Mouse (Mus musculus): Measurements from ENCODE around the gene Rimbp2. TPM values are rescaled to one million over a fixed set of nuclear protein-coding genes. Genes with fewer than 3 reads are reported as not detected.
"Not testable (repeated sequence)": the region's sequence is repeated elsewhere in the genome, so short reads cannot be mapped to it uniquely, and the experiment has no call there.

Gene Rimbp2
- polyA plus RNA-seq, 1 experiment from 2014 or later: 7.0 TPM

GRCm38 (mm10) chr5:128735921-128736320 is 217.4 kb downstream of the Rimbp2 start:
- Histone ChIP-seq H3K4me2 (no peak overlapping the region), H3K4me1 (peaks cover 7% of the 10 kb centered on the region; the same call in 1 of the 2 replicates), H3K9ac (replicated peaks) (no peak overlapping the region), H3K36me3 (no peaks in the 10 kb centered on the region), H3K27ac (replicated peaks) (no peak overlapping the region), H3K27me3 (replicated peaks) (no peaks in the 10 kb centered on the region; the same call in 1 of the 2 replicates), H3K4me3 (replicated peaks) (no peak overlapping the region), H3K9me3 (replicated peaks) (no peaks in the 10 kb centered on the region)
- WGBS: 86% methylated on average over 22 of the region's 22 CpGs
- ATAC-seq (ENCODE audit: low FRiP score): no peak

GRCm38 (mm10) chr5:128733955-128734354 is 219.3 kb downstream of the Rimbp2 start:
- H3K4me1 ChIP-seq: peaks cover 3% of the 10 kb centered on the region; the same call in 1 of the 2 replicates
- no peaks in the 10 kb centered on the region for H3K36me3 ChIP-seq
- H3K4me3 ChIP-seq (replicated peaks): no peak overlapping the region
- H3K9me3 ChIP-seq (replicated peaks): no peaks in the 10 kb centered on the region
- ATAC-seq (ENCODE audit: low FRiP score): no peak
- no peak overlapping the region for H3K27ac ChIP-seq (replicated peaks)
- H3K27me3 ChIP-seq (replicated peaks): no peaks in the 10 kb centered on the region; the same call in 1 of the 2 replicates
- 3% methylated on average over 6 of the region's 6 CpGs for WGBS
- no peak overlapping the region for H3K9ac ChIP-seq (replicated peaks)
- no peak overlapping the region for H3K4me2 ChIP-seq

GRCm38 (mm10) chr5:128732416-128733014 is 220.8 kb downstream of the Rimbp2 start:
- H3K27me3 ChIP-seq (replicated peaks): no peaks in the 10 kb centered on the region; the same call in 1 of the 2 replicates
- no peaks in the 10 kb centered on the region for H3K36me3 ChIP-seq
- peaks cover 3% of the 10 kb centered on the region; the same call in 1 of the 2 replicates for H3K4me1 ChIP-seq
- H3K27ac ChIP-seq (replicated peaks): no peak overlapping the region
- H3K9ac ChIP-seq (replicated peaks): no peak overlapping the region
- H3K4me3 ChIP-seq (replicated peaks): no peak overlapping the region
- H3K9me3 ChIP-seq (replicated peaks): no peaks in the 10 kb centered on the region
- no peak for ATAC-seq (ENCODE audit: low FRiP score)
- WGBS: 61% methylated on average over 11 of the region's 11 CpGs
- H3K4me2 ChIP-seq: no peak overlapping the region

- H3K4me3 ChIP-seq (replicated peaks): no peak overlapping the region
- H3K9me3 ChIP-seq (replicated peaks): no peaks in the 10 kb centered on the region
- no peak overlapping the region for H3K27ac ChIP-seq (replicated peaks)
- ATAC-seq (ENCODE audit: low FRiP score): no peak
- peaks cover 3% of the 10 kb centered on the region; the same call in 1 of the 2 replicates for H3K4me1 ChIP-seq
- no peak overlapping the region for H3K9ac ChIP-seq (replicated peaks)
- no peaks in the 10 kb centered on the region for H3K27me3 ChIP-seq (replicated peaks)
- no peaks in the 10 kb centered on the region for H3K36me3 ChIP-seq
- 40% methylated on average over 5 of the region's 5 CpGs for WGBS
- no peak overlapping the region for H3K4me2 ChIP-seq
These were observed 222.7 kb downstream of the Rimbp2 start for GRCm38 (mm10) chr5:128730634-128731033.

- no peaks in the 10 kb centered on the region for H3K27me3 ChIP-seq (replicated peaks)
- no peaks in the 10 kb centered on the region for H3K36me3 ChIP-seq
- no peaks in the 10 kb centered on the region for H3K9me3 ChIP-seq (replicated peaks)
- H3K4me1 ChIP-seq: peaks cover 3% of the 10 kb centered on the region; the same call in 1 of the 2 replicates
- H3K9ac ChIP-seq (replicated peaks): no peak overlapping the region
- WGBS: 75% methylated on average over 5 of the region's 5 CpGs
- H3K27ac ChIP-seq (replicated peaks): no peak overlapping the region
- H3K4me3 ChIP-seq (replicated peaks): no peak overlapping the region
- ATAC-seq (ENCODE audit: low FRiP score): no peak
- no peak overlapping the region for H3K4me2 ChIP-seq
These were observed 223.9 kb downstream of the Rimbp2 start for GRCm38 (mm10) chr5:128729341-128729740.

DNA sequence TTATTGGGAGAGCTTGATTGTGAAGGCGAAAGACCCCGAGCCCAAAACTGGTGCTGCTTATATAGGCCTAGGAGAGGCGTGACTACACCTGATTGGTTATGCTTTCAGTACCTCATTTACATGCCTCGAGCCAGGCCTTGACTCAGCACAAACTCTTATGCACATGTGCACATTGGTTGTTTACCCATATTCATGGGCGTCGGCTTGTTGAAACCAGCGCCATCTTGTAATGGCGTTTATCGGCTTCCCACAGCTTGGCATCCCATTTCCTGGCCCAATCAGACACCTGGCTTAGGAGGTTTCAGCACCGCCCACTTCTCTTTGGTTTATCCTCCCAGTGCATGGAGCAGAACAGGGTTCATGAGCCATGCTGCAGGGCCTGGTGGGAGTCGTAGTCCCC is 232.8 kb downstream of the Rimbp2 start:
- ATAC-seq (ENCODE audit: low FRiP score); H3K9ac ChIP-seq (replicated peaks); H3K9me3 ChIP-seq (replicated peaks); H3K4me1 ChIP-seq; H3K27me3 ChIP-seq (replicated peaks); H3K27ac ChIP-seq (replicated peaks); H3K36me3 ChIP-seq; H3K4me3 ChIP-seq (replicated peaks); H3K4me2 ChIP-seq: not testable (repeated sequence)
- WGBS: 90% methylated on average over 11 of the region's 11 CpGs

GRCm38 (mm10) chr5:128715171-128715570 is 238.1 kb downstream of the Rimbp2 start:
- 74% methylated on average over 16 of the region's 16 CpGs for WGBS
- H3K9ac ChIP-seq (replicated peaks): no peak overlapping the region
- no peaks in the 10 kb centered on the region for H3K9me3 ChIP-seq (replicated peaks)
- peaks cover 14% of the 10 kb centered on the region; the same call in 1 of the 2 replicates for H3K4me1 ChIP-seq
- no peak overlapping the region for H3K27ac ChIP-seq (replicated peaks)
- no peak for ATAC-seq (ENCODE audit: low FRiP score)
- no peaks in the 10 kb centered on the region for H3K36me3 ChIP-seq
- no peak overlapping the region for H3K4me2 ChIP-seq
- no peaks in the 10 kb centered on the region for H3K27me3 ChIP-seq (replicated peaks)
- H3K4me3 ChIP-seq (replicated peaks): no peak overlapping the region

DNA sequence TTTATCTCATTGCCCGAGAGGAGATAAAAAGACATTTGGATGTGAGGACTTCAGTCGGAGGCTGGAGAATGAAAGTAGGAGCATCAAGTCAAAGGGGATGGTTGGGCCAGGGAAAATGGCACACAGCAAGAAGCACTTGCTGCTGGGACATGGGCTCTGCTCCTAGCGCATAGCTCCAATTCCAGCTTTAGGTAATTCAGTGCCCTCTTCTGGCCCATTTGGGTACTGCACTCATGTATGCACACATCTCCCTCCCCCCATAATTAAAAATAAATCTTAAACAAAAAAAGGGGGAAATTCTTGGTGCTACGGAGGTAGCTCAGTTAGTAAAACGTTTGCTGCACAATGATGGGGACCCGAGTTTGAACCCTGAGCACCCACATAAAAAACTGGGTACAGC is 241.4 kb downstream of the Rimbp2 start:
- H3K9me3 ChIP-seq (replicated peaks): no peaks in the 10 kb centered on the region
- WGBS: 88% methylated on average over 6 of the region's 6 CpGs
- no peak overlapping the region for H3K27ac ChIP-seq (replicated peaks)
- no peaks in the 10 kb centered on the region for H3K27me3 ChIP-seq (replicated peaks)
- ATAC-seq (ENCODE audit: low FRiP score): no peak
- H3K9ac ChIP-seq (replicated peaks): no peak overlapping the region
- H3K4me3 ChIP-seq (replicated peaks): no peak overlapping the region
- H3K4me2 ChIP-seq: no peak overlapping the region
- peaks cover 14% of the 10 kb centered on the region; the same call in 1 of the 2 replicates for H3K4me1 ChIP-seq
- H3K36me3 ChIP-seq: no peaks in the 10 kb centered on the region

- H3K9me3 ChIP-seq (replicated peaks): no peaks in the 10 kb centered on the region
- no peak overlapping the region for H3K4me3 ChIP-seq (replicated peaks)
- no peaks in the 10 kb centered on the region for H3K27me3 ChIP-seq (replicated peaks)
- peaks cover 14% of the 10 kb centered on the region; the same call in 1 of the 2 replicates for H3K4me1 ChIP-seq
- no peaks in the 10 kb centered on the region for H3K36me3 ChIP-seq
- no peak overlapping the region for H3K4me2 ChIP-seq
- no peak overlapping the region for H3K9ac ChIP-seq (replicated peaks)
- H3K27ac ChIP-seq (replicated peaks): no peak overlapping the region
- WGBS: 21% methylated on average over 8 of the region's 8 CpGs
- no peak for ATAC-seq (ENCODE audit: low FRiP score)
These were observed 242.7 kb downstream of the Rimbp2 start for GRCm38 (mm10) chr5:128710596-128710995.

DNA sequence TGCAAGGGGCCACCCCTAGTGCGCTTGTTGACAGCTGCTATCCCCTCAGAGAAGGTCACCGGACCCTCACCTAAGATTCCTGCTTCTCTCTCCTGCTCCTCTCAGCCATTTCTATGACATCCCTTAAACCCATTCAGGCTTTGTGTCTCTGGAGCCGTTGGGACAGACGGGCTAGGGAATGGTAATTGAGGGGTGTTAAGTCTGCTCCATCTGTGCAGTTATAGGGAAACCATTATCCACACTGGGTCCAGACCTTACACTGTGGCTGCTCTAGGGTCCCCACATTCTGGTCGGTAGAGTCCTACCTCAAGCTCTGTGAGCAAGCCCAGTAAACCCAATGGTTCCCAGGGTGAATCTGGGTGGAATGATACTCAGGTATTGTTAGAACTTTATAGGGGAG is 244.4 kb downstream of the Rimbp2 start:
- WGBS: 66% methylated on average over 5 of the region's 5 CpGs
- H3K4me3 ChIP-seq (replicated peaks): no peak overlapping the region
- H3K9ac ChIP-seq (replicated peaks): no peak overlapping the region
- peaks cover 3% of the 10 kb centered on the region for H3K4me1 ChIP-seq
- ATAC-seq (ENCODE audit: low FRiP score): no peak
- H3K27ac ChIP-seq (replicated peaks): no peak overlapping the region
- no peak overlapping the region for H3K4me2 ChIP-seq
- no peaks in the 10 kb centered on the region for H3K36me3 ChIP-seq
- H3K9me3 ChIP-seq (replicated peaks): no peaks in the 10 kb centered on the region
- H3K27me3 ChIP-seq (replicated peaks): no peaks in the 10 kb centered on the region

All from neural tube, embryonic 15.5 days (tissue).